Mouse (Mus musculus) CH12.LX (cell line): Measurements from ENCODE around the gene Dag1. TPM values are rescaled to one million over a fixed set of nuclear protein-coding genes. Genes with fewer than 3 reads are reported as not detected.
A peak's percentile ranks its signal among the peaks of the same experiment; 100 is the strongest.

Experiments
- DNase-seq: peaks from one replicate; pipeline ENCODE4 v3.0.0-alpha.2; 2013; ENCODE audit errors: extremely low read depth
- H3K27ac ChIP-seq: 2 replicates; pipeline ENCODE4 v1.5.1; 2012; ENCODE audit warnings: low read depth, mild to moderate bottlenecking, control low read depth, moderate library complexity; ENCODE audit not compliant: insufficient read depth
- H3K27me3 ChIP-seq: replicated peaks from 2 replicates; pipeline ENCODE3; 2012; ENCODE audit warnings: inconsistent platforms
- H3K36me3 ChIP-seq, 2 experiments: replicated peaks in 1 of 2; 2 replicates each; pipeline versions ENCODE3 to v1.6.1; 2012; ENCODE audit warnings: inconsistent platforms in 1 of 2, low read length in 1 of 2, mild to moderate bottlenecking in 1 of 2, mixed read lengths in 1 of 2, moderate library complexity in 1 of 2; ENCODE audit not compliant: control insufficient read depth in 1 of 2, insufficient read depth in 1 of 2
- H3K4me1 ChIP-seq, 2 experiments: 2 replicates each; pipeline ENCODE4 v1.6.1; 2012; ENCODE audit warnings: inconsistent platforms in 1 of 2, moderate library complexity in 1 of 2; ENCODE audit not compliant: insufficient read depth in 2 of 2, control insufficient read depth in 1 of 2
- H3K4me2 ChIP-seq: 2 replicates; pipeline ENCODE4 v1.6.1; 2012; ENCODE audit warnings: low read depth, mild to moderate bottlenecking, control low read depth; ENCODE audit not compliant: poor library complexity, insufficient read depth, severe bottlenecking
- H3K4me3 ChIP-seq, 3 experiments: fragments of 150-350 bp in 1 of 3; sonication (generic) in 1 of 3; replicated peaks in 1 of 3; 2 replicates each; pipeline versions ENCODE3 to v1.5.1; 2011 to 2012; ENCODE audit warnings: low read depth in 2 of 3, low read length in 2 of 3, mild to moderate bottlenecking in 2 of 3, moderate library complexity in 2 of 3, control low read depth in 1 of 3, improper control_type of control experiment in 1 of 3, inconsistent platforms in 1 of 3, mixed read lengths in 1 of 3; ENCODE audit not compliant: poor library complexity in 1 of 3
- H3K79me2 ChIP-seq: replicated peaks from 2 replicates; pipeline ENCODE4 v1.6.1; 2012; ENCODE audit warnings: mild to moderate bottlenecking, moderate library complexity; ENCODE audit not compliant: control insufficient read depth, poor library complexity, insufficient read depth, severe bottlenecking; ENCODE audit errors: extremely low read depth
- H3K9ac ChIP-seq: 2 replicates; pipeline ENCODE4 v1.6.1; 2012; ENCODE audit warnings: low read depth, mild to moderate bottlenecking, control low read depth, moderate library complexity; ENCODE audit not compliant: insufficient read depth
- H3K9me3 ChIP-seq: replicated peaks from 2 replicates; pipeline ENCODE3; 2012; ENCODE audit warnings: low read length, inconsistent platforms, mixed read lengths
- BHLHE40 ChIP-seq: IDR thresholded peaks from 2 replicates; pipeline ENCODE4 v1.6.1; 2011; ENCODE audit warnings: mild to moderate bottlenecking, low read depth, low read length, improper control_type of control experiment
- CHD1 ChIP-seq: IDR thresholded peaks from 2 replicates; pipeline ENCODE4 v1.6.1; 2012; ENCODE audit warnings: low read depth, low read length, improper control_type of control experiment, inconsistent platforms
- CTCF ChIP-seq, 2 experiments: IDR thresholded peaks in 1 of 2; conservative IDR thresholded peaks in 1 of 2; 2 replicates each; pipeline ENCODE4 v1.5.1; 2011 to 2012; ENCODE audit warnings: low read depth in 2 of 2, low read length in 2 of 2, improper control_type of control experiment in 1 of 2, inconsistent platforms in 1 of 2, mild to moderate bottlenecking in 1 of 2, moderate library complexity in 1 of 2
- ELF1 ChIP-seq: IDR thresholded peaks from 2 replicates; pipeline ENCODE4 v1.6.1; 2014; ENCODE audit warnings: low read depth, mild to moderate bottlenecking, inconsistent platforms, low read length, improper control_type of control experiment
- IRF4 ChIP-seq: IDR thresholded peaks from 2 replicates; pipeline ENCODE4 v1.6.1; 2014; ENCODE audit warnings: low read depth, mild to moderate bottlenecking, inconsistent platforms, low read length, improper control_type of control experiment
- JUN ChIP-seq: IDR thresholded peaks from 2 replicates; pipeline ENCODE4 v1.6.1; 2011; ENCODE audit warnings: low read depth, mild to moderate bottlenecking, low read length, improper control_type of control experiment, moderate library complexity; ENCODE audit not compliant: insufficient read depth
- MAZ ChIP-seq: IDR thresholded peaks from 2 replicates; pipeline ENCODE4 v1.6.1; 2012; ENCODE audit warnings: low read depth, mild to moderate bottlenecking, inconsistent platforms, low read length, improper control_type of control experiment, moderate library complexity
- NELFE ChIP-seq: IDR thresholded peaks from 2 replicates; pipeline ENCODE4 v1.6.1; 2011; ENCODE audit warnings: low read depth, low read length, improper control_type of control experiment
- NRF1 ChIP-seq: IDR thresholded peaks from 2 replicates; pipeline ENCODE4 v1.6.1; 2014; ENCODE audit warnings: low read depth, mild to moderate bottlenecking, inconsistent platforms, low read length, improper control_type of control experiment, moderate library complexity
- PAX5 ChIP-seq: IDR thresholded peaks from 2 replicates; pipeline ENCODE4 v1.6.1; 2012; ENCODE audit warnings: low read length, inconsistent platforms, mixed read lengths
- USF1 ChIP-seq: IDR thresholded peaks from 2 replicates; pipeline ENCODE4 v1.6.1; 2014; ENCODE audit warnings: low read depth, mild to moderate bottlenecking, inconsistent platforms, low read length, improper control_type of control experiment
- ZC3H11A ChIP-seq: IDR thresholded peaks from 2 replicates; pipeline ENCODE4 v1.6.1; 2012; ENCODE audit warnings: low read depth, mild to moderate bottlenecking, inconsistent platforms, low read length, improper control_type of control experiment
- ZNF384 ChIP-seq: IDR thresholded peaks from 2 replicates; pipeline ENCODE4 v1.6.1; 2012; ENCODE audit warnings: low read depth, low read length, improper control_type of control experiment, inconsistent platforms
- dilution Hi-C: fragments of 300-500 bp; cut with MboI; formaldehyde crosslinking; loops from 2 replicates; pipeline ENCODE4 v1.14.3; 2020; ENCODE audit warnings: low sequenced_read_pairs; ENCODE audit not compliant: extremely low pct_unique_long_range_greater_than_20kb, extremely low pct_ligation_motif_present
- in situ Hi-C: fragments of 300-500 bp; cut with MboI; formaldehyde crosslinking; loops from 3 replicates; pipeline ENCODE4 v1.14.3; 2019; ENCODE audit warnings: low sequenced_read_pairs, low pct_ligation_motif_present, low pct_unique_long_range_greater_than_20kb, mixed read lengths
- polyA plus RNA-seq: library from polyadenylated mRNA; unstranded; fragments of >175 nt; gene quantifications from 2 replicates; pipeline ENCODE4 v1.2.1, GENCODE M21; 2012; ENCODE audit warnings: low read depth; ENCODE audit not compliant: insufficient read length
- total RNA-seq, 2 experiments: library from RNA; depleted of rRNA; stranded (reverse); fragments of 300-350 nt in 1 of 2; fragments of >200 nt in 1 of 2; gene quantifications; 2 replicates each; pipeline ENCODE4 v1.2.3; 2012 to 2014

Dag1 gene
- total and polyA plus RNA-seq, 3 experiments, result 1.7 to 5.7 (median 3.9) TPM

DNA sequence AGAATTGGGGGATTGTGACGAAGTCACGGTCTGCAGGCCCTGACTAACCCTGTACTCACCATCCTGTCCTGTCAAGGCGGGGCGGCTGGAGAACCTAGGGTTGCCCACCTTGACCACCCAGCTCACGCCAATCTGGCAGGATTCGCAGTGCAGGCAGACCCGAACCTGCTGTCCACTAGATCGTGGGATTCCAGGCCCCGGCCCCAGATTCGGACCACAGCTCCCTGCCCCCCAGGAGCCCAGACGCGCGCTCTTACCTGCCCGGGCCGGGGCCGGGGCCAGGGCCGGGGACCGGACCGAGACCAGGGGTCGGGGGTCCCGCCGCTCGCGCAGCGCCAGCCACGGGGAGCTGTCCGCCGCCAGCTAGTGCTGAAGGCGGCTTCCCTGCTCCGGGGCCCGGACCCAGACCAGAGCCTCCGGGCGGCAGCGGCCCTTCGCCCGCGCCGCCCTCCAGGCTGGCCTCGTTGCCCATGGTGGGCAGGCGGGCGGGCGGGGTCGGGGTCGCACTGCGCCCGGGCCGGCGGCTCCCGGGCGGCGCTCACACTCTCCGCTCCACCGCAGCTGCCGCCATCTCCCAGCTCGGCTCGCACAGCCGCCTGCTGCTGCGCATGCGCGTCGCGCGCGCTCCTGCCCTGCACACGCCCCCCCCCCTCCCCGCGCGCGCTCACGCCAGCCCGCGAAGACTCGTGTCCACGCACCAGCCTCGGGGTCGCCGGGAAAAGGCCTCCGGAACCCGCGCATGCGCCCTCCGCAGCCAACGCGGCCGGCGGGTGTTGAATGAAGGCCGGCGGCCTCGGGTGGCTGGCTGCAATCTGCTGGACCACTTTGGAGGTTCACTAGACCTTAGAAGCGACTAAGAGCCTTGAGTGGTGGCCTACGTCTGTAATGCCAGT, 73.7 kb downstream of the Dag1 start, which contains the start of gene Bsn:
TSS of gene Bsn (minus strand) at position 598 of the 893 bp plus-strand sequence.
- Histone ChIP-seq H3K27me3 (peaks cover 30% of the 10 kb centered on the region), H3K36me3 (no peaks in the 10 kb centered on the region), H3K4me2 (peak within 1 kb of the TSS; percentile 71), H3K9me3 (no peaks in the 10 kb centered on the region), H3K4me1 (peaks cover 16 to 20% of the 10 kb centered on the region in 2 experiments), H3K79me2 (no peaks in the 10 kb centered on the region), H3K4me3 (peak within 1 kb of the TSS in 1 of 3 experiments; percentile 56), H3K27ac (no peak within 1 kb of the TSS), H3K9ac (no peak within 1 kb of the TSS)
- in situ Hi-C loops (no loop called here), dilution Hi-C loops (no loop called here)
- TF ChIP-seq ZC3H11A (no peak), CTCF (conservative IDR thresholded peaks at IDR 0.05 in 1 of 2, IDR thresholded peaks at IDR 0.05 in 1 of 2; ENCODE audit: low read depth in 2 of 2, low read length in 2 of 2) (no peak), NRF1 (peak; percentile 83)
- DNase-seq, result no peak

DNA sequence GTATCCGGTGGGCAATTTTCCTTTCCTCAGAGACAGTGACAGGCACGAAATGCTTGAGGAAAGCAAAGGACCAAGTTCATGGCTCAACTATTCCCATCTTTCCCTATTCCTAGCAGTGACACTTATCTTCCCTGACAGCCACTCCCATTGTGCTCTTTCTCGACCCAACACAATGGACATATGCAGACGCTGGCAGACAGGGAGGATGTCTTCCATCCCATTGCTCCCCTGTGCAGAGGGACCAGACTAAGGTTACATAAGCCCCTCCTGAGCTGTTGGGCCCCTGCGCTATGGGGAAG, 74.3 kb downstream of the Dag1 start:
- Histone ChIP-seq H3K4me1 (peaks cover 16 to 20% of the 10 kb centered on the region in 2 experiments), H3K27me3 (peaks cover 33% of the 10 kb centered on the region), H3K4me2 (no peak overlapping the region), H3K4me3 (no peak overlapping the region), H3K36me3 (no peaks in the 10 kb centered on the region), H3K79me2 (no peaks in the 10 kb centered on the region), H3K9ac (no peak overlapping the region), H3K9me3 (no peaks in the 10 kb centered on the region), H3K27ac (no peak overlapping the region)
- in situ Hi-C loops, result no loop called here
- dilution Hi-C loops, result no loop called here
- TF ChIP-seq CHD1 (no peak), JUN (no peak)
- DNase-seq, result no peak

DNA sequence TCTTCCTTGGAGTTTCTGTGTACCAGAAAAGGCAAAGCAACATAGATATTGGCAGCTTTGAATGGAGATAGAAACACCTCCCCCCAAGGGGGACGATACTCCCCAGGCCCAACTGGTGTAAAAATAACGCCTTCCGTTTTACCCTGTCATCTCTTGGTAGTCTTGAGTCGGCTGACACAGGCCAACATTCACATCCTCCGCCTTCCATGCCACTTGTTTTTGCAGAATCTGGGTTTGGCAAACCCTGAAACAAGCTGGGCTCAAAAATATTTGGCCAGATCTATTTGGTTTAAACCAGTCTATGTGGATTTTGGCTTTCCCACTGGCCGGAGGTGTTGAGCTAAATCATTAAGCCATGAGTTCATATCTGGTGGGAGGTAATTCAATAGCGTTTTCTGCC, 74.7 kb downstream of the Dag1 start:
- dilution Hi-C loops, result no loop called here
- Histone ChIP-seq H3K27me3 (peaks cover 33% of the 10 kb centered on the region), H3K4me1 (peaks cover 16 to 20% of the 10 kb centered on the region in 2 experiments), H3K9me3 (no peaks in the 10 kb centered on the region)
- no peak for TF ChIP-seq BHLHE40
- TF ChIP-seq JUN, result no peak
- no peak for TF ChIP-seq USF1
- no peak for TF ChIP-seq ZNF384
- no peak for TF ChIP-seq IRF4
- no peak for TF ChIP-seq MAZ
- no peak for TF ChIP-seq PAX5
- TF ChIP-seq NELFE, result no peak
- TF ChIP-seq ELF1, result no peak
- TF ChIP-seq, all 38 proteins: peak for 0
- Histone ChIP-seq H3K9ac (no peak overlapping the region), H3K4me2 (no peak overlapping the region), H3K27ac (no peak overlapping the region), H3K4me3 (no peak overlapping the region), H3K79me2 (no peaks in the 10 kb centered on the region), H3K36me3 (no peaks in the 10 kb centered on the region)
- in situ Hi-C loops, result no loop called here
- DNase-seq, result no peak
